Mouse (Mus musculus): Measurements from ENCODE around the gene A830031A19Rik. TPM values are rescaled to one million over a fixed set of nuclear protein-coding genes. Genes with fewer than 3 reads are reported as not detected.

The A830031A19Rik gene
- polyA plus RNA-seq, 1 experiment from 2014 or later = not detected

- Histone ChIP-seq H3K4me2 (replicated peaks; ENCODE audit: low read depth) (no peak overlapping the region), H3K4me1 (replicated peaks; ENCODE audit: control insufficient read depth, insufficient read depth, low read length) (0 out of 2 replicates have a peak, but pooled peaks cover 5% of the 10 kb centered on the region), H3K36me3 (ENCODE audit: control insufficient read depth, insufficient read depth) (no peaks in the 10 kb centered on the region), H3K9ac (ENCODE audit: low read depth, low read length) (no peak overlapping the region), H3K27ac (ENCODE audit: low read depth, low read length) (no peak overlapping the region), H3K4me3 (ENCODE audit: low read depth, low read length) (no peak overlapping the region), H3K9me3 (ENCODE audit: control insufficient read depth) (no peaks in the 10 kb centered on the region), H3K27me3 (replicated peaks; ENCODE audit: control insufficient read depth, insufficient read depth, low read length) (no peaks in the 10 kb centered on the region)
- ATAC-seq = no peak
- WGBS = 84% methylated on average over 6 of the region's 6 CpGs
- no peak for TF ChIP-seq CTCF (IDR thresholded peaks at IDR 0.05; ENCODE audit: low read depth)
Measured at GRCm38 (mm10) chr11:24103128-24103742, 28.4 kb upstream of the A830031A19Rik start.

- Histone ChIP-seq H3K9me3 (ENCODE audit: control insufficient read depth) (no peaks in the 10 kb centered on the region), H3K4me1 (replicated peaks; ENCODE audit: control insufficient read depth, insufficient read depth, low read length) (0 out of 2 replicates have a peak, but pooled peaks cover 5% of the 10 kb centered on the region), H3K27ac (ENCODE audit: low read depth, low read length) (no peak overlapping the region), H3K27me3 (replicated peaks; ENCODE audit: control insufficient read depth, insufficient read depth, low read length) (no peaks in the 10 kb centered on the region), H3K9ac (ENCODE audit: low read depth, low read length) (no peak overlapping the region), H3K4me2 (replicated peaks; ENCODE audit: low read depth) (no peak overlapping the region), H3K36me3 (ENCODE audit: control insufficient read depth, insufficient read depth) (no peaks in the 10 kb centered on the region), H3K4me3 (ENCODE audit: low read depth, low read length) (no peak overlapping the region)
- 80% methylated on average over 2 of the region's 2 CpGs for WGBS
- no peak for ATAC-seq
- no peak for TF ChIP-seq CTCF (IDR thresholded peaks at IDR 0.05; ENCODE audit: low read depth)
Measured at GRCm38 (mm10) chr11:24102372-24102771, 27.5 kb upstream of the A830031A19Rik start.

- Histone ChIP-seq H3K9ac (ENCODE audit: low read depth, low read length) (no peak overlapping the region), H3K36me3 (ENCODE audit: control insufficient read depth, insufficient read depth) (no peaks in the 10 kb centered on the region), H3K27ac (ENCODE audit: low read depth, low read length) (no peak overlapping the region), H3K27me3 (replicated peaks; ENCODE audit: control insufficient read depth, insufficient read depth, low read length) (no peaks in the 10 kb centered on the region), H3K9me3 (ENCODE audit: control insufficient read depth) (no peaks in the 10 kb centered on the region), H3K4me1 (replicated peaks; ENCODE audit: control insufficient read depth, insufficient read depth, low read length) (0 out of 2 replicates have a peak, but pooled peaks cover 5% of the 10 kb centered on the region), H3K4me2 (replicated peaks; ENCODE audit: low read depth) (no peak overlapping the region), H3K4me3 (ENCODE audit: low read depth, low read length) (no peak overlapping the region)
- ATAC-seq = no peak
- 95% methylated on average over 3 of the region's 3 CpGs for WGBS
- TF ChIP-seq CTCF (IDR thresholded peaks at IDR 0.05; ENCODE audit: low read depth) = no peak
Measured at GRCm38 (mm10) chr11:24101625-24102024, 26.8 kb upstream of the A830031A19Rik start.

GRCm38 (mm10) chr11:24100449-24101070 is 25.7 kb upstream of the A830031A19Rik start:
- no peak for TF ChIP-seq CTCF (IDR thresholded peaks at IDR 0.05; ENCODE audit: low read depth)
- 63% methylated on average over 4 of the region's 4 CpGs for WGBS
- H3K4me1 ChIP-seq (replicated peaks; ENCODE audit: control insufficient read depth, insufficient read depth, low read length) = 0 out of 2 replicates have a peak, but pooled peaks cover 5% of the 10 kb centered on the region
- no peaks in the 10 kb centered on the region for H3K36me3 ChIP-seq (ENCODE audit: control insufficient read depth, insufficient read depth)
- H3K27ac ChIP-seq (ENCODE audit: low read depth, low read length) = no peak overlapping the region
- H3K9me3 ChIP-seq (ENCODE audit: control insufficient read depth) = no peaks in the 10 kb centered on the region
- no peak overlapping the region for H3K9ac ChIP-seq (ENCODE audit: low read depth, low read length)
- no peaks in the 10 kb centered on the region for H3K27me3 ChIP-seq (replicated peaks; ENCODE audit: control insufficient read depth, insufficient read depth, low read length)
- ATAC-seq = 0 out of 2 replicates have a peak, but pooled peaks have one; percentile 44
- H3K4me2 ChIP-seq (replicated peaks; ENCODE audit: low read depth) = no peak overlapping the region
- no peak overlapping the region for H3K4me3 ChIP-seq (ENCODE audit: low read depth, low read length)

- no peaks in the 10 kb centered on the region for H3K27me3 ChIP-seq (replicated peaks; ENCODE audit: control insufficient read depth, insufficient read depth, low read length)
- H3K4me2 ChIP-seq (replicated peaks; ENCODE audit: low read depth) = peak overlapping the region; percentile 45
- H3K27ac ChIP-seq (ENCODE audit: low read depth, low read length) = no peak overlapping the region
- H3K36me3 ChIP-seq (ENCODE audit: control insufficient read depth, insufficient read depth) = no peaks in the 10 kb centered on the region
- 9% methylated on average over 7 of the region's 7 CpGs for WGBS
- H3K4me1 ChIP-seq (replicated peaks; ENCODE audit: control insufficient read depth, insufficient read depth, low read length) = 0 out of 2 replicates have a peak, but pooled peaks cover 11% of the 10 kb centered on the region
- no peak for TF ChIP-seq CTCF (IDR thresholded peaks at IDR 0.05; ENCODE audit: low read depth)
- peak; percentile 79 for ATAC-seq
- H3K9me3 ChIP-seq (ENCODE audit: control insufficient read depth) = no peaks in the 10 kb centered on the region
- no peak overlapping the region for H3K4me3 ChIP-seq (ENCODE audit: low read depth, low read length)
- H3K9ac ChIP-seq (ENCODE audit: low read depth, low read length) = no peak overlapping the region
Measured at GRCm38 (mm10) chr11:24099886-24100293, 25.0 kb upstream of the A830031A19Rik start.

GRCm38 (mm10) chr11:24099215-24099614 is 24.4 kb upstream of the A830031A19Rik start:
- TF ChIP-seq CTCF (IDR thresholded peaks at IDR 0.05; ENCODE audit: low read depth) = no peak
- no peaks in the 10 kb centered on the region for H3K27me3 ChIP-seq (replicated peaks; ENCODE audit: control insufficient read depth, insufficient read depth, low read length)
- H3K27ac ChIP-seq (ENCODE audit: low read depth, low read length) = no peak overlapping the region
- ATAC-seq = no peak
- 0 out of 2 replicates have a peak, but pooled peaks cover 11% of the 10 kb centered on the region for H3K4me1 ChIP-seq (replicated peaks; ENCODE audit: control insufficient read depth, insufficient read depth, low read length)
- H3K4me2 ChIP-seq (replicated peaks; ENCODE audit: low read depth) = no peak overlapping the region
- no peak overlapping the region for H3K4me3 ChIP-seq (ENCODE audit: low read depth, low read length)
- H3K36me3 ChIP-seq (ENCODE audit: control insufficient read depth, insufficient read depth) = no peaks in the 10 kb centered on the region
- no peak overlapping the region for H3K9ac ChIP-seq (ENCODE audit: low read depth, low read length)
- 77% methylated on average over 10 of the region's 10 CpGs for WGBS
- no peaks in the 10 kb centered on the region for H3K9me3 ChIP-seq (ENCODE audit: control insufficient read depth)

Measured in intestine, postnatal 0 days (tissue).